Mouse (Mus musculus) hindbrain, embryonic 16.5 days (tissue): ENCODE results near the gene Slc6a2. TPM values are rescaled to one million over a fixed set of nuclear protein-coding genes. Genes with fewer than 3 reads are reported as not detected.

Experiments used
- ATAC-seq: fragments of 200-750 bp; cut with Nextera tagmentation; 2 replicates; pipeline ENCODE4 v1.8.0; 2017; ENCODE audit warnings: moderate TSS enrichment, moderate library complexity
- H3K27ac ChIP-seq: fragments of 300-500 bp; sonication (generic); 2 replicates; pipeline ENCODE4 v1.5.1; 2014; ENCODE audit warnings: low read depth, mild to moderate bottlenecking, control low read depth, low read length, moderate library complexity
- H3K27me3 ChIP-seq: fragments of 300-500 bp; sonication (generic); replicated peaks from 2 replicates; pipeline ENCODE4 v1.6.1; 2014; ENCODE audit warnings: low read length; ENCODE audit not compliant: control insufficient read depth, insufficient read depth
- H3K36me3 ChIP-seq: fragments of 300-500 bp; sonication (generic); 2 replicates; pipeline ENCODE4 v1.6.1; 2014; ENCODE audit warnings: mild to moderate bottlenecking, low read length, moderate library complexity, mixed read lengths; ENCODE audit not compliant: control insufficient read depth, insufficient read depth
- H3K4me1 ChIP-seq: fragments of 300-500 bp; sonication (generic); 2 replicates; pipeline ENCODE4 v1.6.1; 2014; ENCODE audit warnings: low read depth, low read length; ENCODE audit not compliant: control insufficient read depth, insufficient read depth
- H3K4me2 ChIP-seq: fragments of 300-500 bp; sonication (generic); 2 replicates; pipeline ENCODE4 v1.6.1; 2014; ENCODE audit warnings: mild to moderate bottlenecking, low read length, control low read depth, moderate library complexity
- H3K4me3 ChIP-seq: fragments of 300-500 bp; sonication (generic); 2 replicates; pipeline ENCODE4 v1.5.1; 2014; ENCODE audit warnings: mild to moderate bottlenecking, low read length, control low read depth, moderate library complexity
- H3K9ac ChIP-seq: fragments of 300-500 bp; sonication (generic); 2 replicates; pipeline ENCODE4 v1.6.1; 2014; ENCODE audit warnings: low read depth, mild to moderate bottlenecking, control low read depth, low read length, moderate library complexity
- H3K9me3 ChIP-seq: fragments of 300-500 bp; sonication (generic); 2 replicates; pipeline ENCODE4 v1.6.1; 2014; ENCODE audit warnings: mild to moderate bottlenecking, low read length, moderate library complexity; ENCODE audit not compliant: control insufficient read depth
- WGBS: fragments of 180-500 bp; shearing (Covaris S2); extraction: QIAGEN DNeasy Blood & Tissue Kit; methylation state at CpG from one replicate; pipeline ENCODE4 v1.1.7; 2014; 5-methylcytosine and 5-hydroxymethylcytosine counted together
- microRNA-seq: library from miRNA; unstranded; fragments of <30 nt; microRNA quantifications from one replicate; pipeline ENCODE4, GENCODE M21; 2017
- polyA plus RNA-seq: library from polyadenylated mRNA; unstranded; fragments of >200 nt; fragmentation: Nextera tagmentation; extraction: Ambion mirVana; gene quantifications from 2 replicates; pipeline ENCODE4 v1.2.1, GENCODE M21; 2015

Slc6a2 gene
- polyA plus RNA-seq, 1 experiment from 2014 or later, result 2.7 TPM

- H3K27me3 ChIP-seq, result no peaks in the 10 kb centered on the region; the same call in 1 of the 2 replicates
- no peak overlapping the region for H3K4me2 ChIP-seq
- H3K4me1 ChIP-seq, result no peaks in the 10 kb centered on the region
- 73% methylated on average over 1 of the region's 1 CpGs for WGBS
- no peak overlapping the region for H3K27ac ChIP-seq
- H3K9me3 ChIP-seq, result no peaks in the 10 kb centered on the region
- H3K9ac ChIP-seq, result no peak overlapping the region
- no peak for ATAC-seq
- H3K36me3 ChIP-seq, result no peaks in the 10 kb centered on the region
- H3K4me3 ChIP-seq, result no peak overlapping the region
Observed at GRCm38 (mm10) chr8:93043083-93043482, 83.2 kb downstream of the Slc6a2 start.

- no peak within 1 kb of the TSS for H3K9ac ChIP-seq
- H3K4me3 ChIP-seq, result no peak within 1 kb of the TSS
- H3K9me3 ChIP-seq, result no peaks in the 10 kb centered on the region
- H3K36me3 ChIP-seq, result no peaks in the 10 kb centered on the region
- ATAC-seq, result no peak
- H3K27ac ChIP-seq, result no peak within 1 kb of the TSS
- no peak within 1 kb of the TSS for H3K4me2 ChIP-seq
- 89% methylated on average over 3 of the region's 3 CpGs for WGBS
- H3K4me1 ChIP-seq, result no peaks in the 10 kb centered on the region
- H3K27me3 ChIP-seq, result no peaks in the 10 kb centered on the region
Observed at GRCm38 (mm10) chr8:93048092-93048491, 88.2 kb downstream of the Slc6a2 start, which contains the start of gene Ces1a. Gene Ces1a, minus strand, starts transcription at chr8:93048192.

- no peaks in the 10 kb centered on the region for H3K27me3 ChIP-seq
- H3K4me1 ChIP-seq, result no peaks in the 10 kb centered on the region
- H3K9me3 ChIP-seq, result no peaks in the 10 kb centered on the region
- no peak overlapping the region for H3K4me3 ChIP-seq
- 67% methylated on average over 4 of the region's 4 CpGs for WGBS
- H3K36me3 ChIP-seq, result no peaks in the 10 kb centered on the region
- no peak overlapping the region for H3K27ac ChIP-seq
- ATAC-seq, result no peak
- H3K4me2 ChIP-seq, result no peak overlapping the region
- no peak overlapping the region for H3K9ac ChIP-seq
Observed at GRCm38 (mm10) chr8:93048510-93049416, 88.9 kb downstream of the Slc6a2 start.

Small RNA genes within 50 kb of the gene (microRNA-seq; reads per million reads assigned to microRNA genes)
- not detected for gene Gm22151

Other genes starting within 250 kb of the Slc6a2 start
- 22.4 and 26.5 TPM in 2 replicates for gene Mmp2, start 132.8 kb upstream of the Slc6a2 start, polyA plus RNA-seq
- gene Lpcat2, start 104.7 kb upstream of the Slc6a2 start, polyA plus RNA-seq, result 10.6 and 10.9 TPM in 2 replicates
- 0.46 TPM in 1 of 2 replicates, not detected in the other for gene Capns2, start 58.7 kb upstream of the Slc6a2 start, polyA plus RNA-seq
- not detected in 2 replicates for gene Ces1a, start 88.1 kb downstream of the Slc6a2 start, polyA plus RNA-seq
- gene Ces1b, start 119.9 kb downstream of the Slc6a2 start, polyA plus RNA-seq, result not detected in 2 replicates
- not detected in 2 replicates for gene Ces1c, start 171.2 kb downstream of the Slc6a2 start, polyA plus RNA-seq
- gene Ces1d, start 237.8 kb downstream of the Slc6a2 start, polyA plus RNA-seq, result 0.10 and 0.20 TPM in 2 replicates